Mouse (Mus musculus): ENCODE data around the gene Spsb1. TPM values are rescaled to one million over a fixed set of nuclear protein-coding genes. Genes with fewer than 3 reads are reported as not detected.

Gene Spsb1
- polyA plus RNA-seq, 1 experiment from 2014 or later = 8.3 TPM

GRCm38 (mm10) chr4:149959816-149960215, 5.0 kb upstream of the Spsb1 start:
- H3K36me3 ChIP-seq = no peaks in the 10 kb centered on the region
- H3K9me3 ChIP-seq (replicated peaks) = no peaks in the 10 kb centered on the region
- peaks cover 33% of the 10 kb centered on the region for H3K27me3 ChIP-seq (ENCODE audit: low read depth, poor library complexity, severe bottlenecking)
- WGBS = 55% methylated on average over 10 of the region's 10 CpGs
- no peak for DNase-seq (ENCODE audit: low spot score)
- peaks cover 16% of the 10 kb centered on the region for H3K4me1 ChIP-seq
- H3K27ac ChIP-seq (replicated peaks) = no peak overlapping the region
- H3K4me3 ChIP-seq = no peak overlapping the region

GRCm38 (mm10) chr4:149958566-149958965, 3.7 kb upstream of the Spsb1 start:
- H3K27me3 ChIP-seq (ENCODE audit: low read depth, poor library complexity, severe bottlenecking) = peaks cover 46% of the 10 kb centered on the region
- peaks cover 29% of the 10 kb centered on the region for H3K4me1 ChIP-seq
- H3K4me3 ChIP-seq = no peak overlapping the region
- no peaks in the 10 kb centered on the region for H3K9me3 ChIP-seq (replicated peaks)
- no peak overlapping the region for H3K27ac ChIP-seq (replicated peaks)
- 6% methylated on average over 5 of the region's 5 CpGs for WGBS
- peak; percentile 81 for DNase-seq (ENCODE audit: low spot score)
- H3K36me3 ChIP-seq = no peaks in the 10 kb centered on the region

GRCm38 (mm10) chr4:149956048-149956447, 1.2 kb upstream of the Spsb1 start:
- H3K4me3 ChIP-seq = no peak overlapping the region
- no peak overlapping the region for H3K27ac ChIP-seq (replicated peaks)
- WGBS = 52% methylated on average over 13 of the region's 13 CpGs
- no peaks in the 10 kb centered on the region for H3K36me3 ChIP-seq
- H3K9me3 ChIP-seq (replicated peaks) = no peaks in the 10 kb centered on the region
- peaks cover 30% of the 10 kb centered on the region for H3K4me1 ChIP-seq
- DNase-seq (ENCODE audit: low spot score) = no peak
- H3K27me3 ChIP-seq (ENCODE audit: low read depth, poor library complexity, severe bottlenecking) = peaks cover 71% of the 10 kb centered on the region

GRCm38 (mm10) chr4:149955631-149956030, 788 bp upstream of the Spsb1 start:
- H3K9me3 ChIP-seq (replicated peaks) = no peaks in the 10 kb centered on the region
- no peaks in the 10 kb centered on the region for H3K36me3 ChIP-seq
- H3K4me1 ChIP-seq = peaks cover 30% of the 10 kb centered on the region
- peak overlapping the region; percentile 68 for H3K4me3 ChIP-seq
- H3K27me3 ChIP-seq (ENCODE audit: low read depth, poor library complexity, severe bottlenecking) = peaks cover 73% of the 10 kb centered on the region
- no peak for DNase-seq (ENCODE audit: low spot score)
- H3K27ac ChIP-seq (replicated peaks) = no peak overlapping the region
- 17% methylated on average over 15 of the region's 15 CpGs for WGBS

- no peaks in the 10 kb centered on the region for H3K9me3 ChIP-seq (replicated peaks)
- H3K27me3 ChIP-seq (ENCODE audit: low read depth, poor library complexity, severe bottlenecking) = peaks cover 77% of the 10 kb centered on the region
- peak overlapping the region; percentile 68 for H3K4me3 ChIP-seq
- whole genome bisulfite sequencing = 7% methylated on average over 32 of the region's 32 CpGs
- H3K27ac ChIP-seq (replicated peaks) = peak overlapping the region; percentile 83
- no peaks in the 10 kb centered on the region for H3K36me3 ChIP-seq
- H3K4me1 ChIP-seq = peaks cover 29% of the 10 kb centered on the region
- DNase-seq (ENCODE audit: low spot score) = peak; percentile 67
Measured at GRCm38 (mm10) chr4:149953621-149954481, 992 bp downstream of the Spsb1 start.

GRCm38 (mm10) chr4:149952201-149952600, 2.6 kb downstream of the Spsb1 start:
- Histone ChIP-seq H3K36me3 (no peaks in the 10 kb centered on the region), H3K4me3 (no peak overlapping the region), H3K4me1 (peaks cover 29% of the 10 kb centered on the region), H3K27ac (replicated peaks) (no peak overlapping the region), H3K9me3 (replicated peaks) (no peaks in the 10 kb centered on the region), H3K27me3 (ENCODE audit: low read depth, poor library complexity, severe bottlenecking) (peaks cover 73% of the 10 kb centered on the region)
- no peak for DNase-seq (ENCODE audit: low spot score)
- WGBS = 88% methylated on average over 9 of the region's 9 CpGs

GRCm38 (mm10) chr4:149951201-149951600, 3.6 kb downstream of the Spsb1 start:
- DNase-seq (ENCODE audit: low spot score) = no peak
- no peak overlapping the region for H3K27ac ChIP-seq (replicated peaks)
- H3K9me3 ChIP-seq (replicated peaks) = no peaks in the 10 kb centered on the region
- 89% methylated on average over 13 of the region's 13 CpGs for WGBS
- H3K36me3 ChIP-seq = no peaks in the 10 kb centered on the region
- peaks cover 70% of the 10 kb centered on the region for H3K27me3 ChIP-seq (ENCODE audit: low read depth, poor library complexity, severe bottlenecking)
- H3K4me3 ChIP-seq = no peak overlapping the region
- H3K4me1 ChIP-seq = peaks cover 32% of the 10 kb centered on the region

- Histone ChIP-seq H3K27ac (replicated peaks) (no peak overlapping the region), H3K27me3 (ENCODE audit: low read depth, poor library complexity, severe bottlenecking) (peaks cover 68% of the 10 kb centered on the region), H3K36me3 (no peaks in the 10 kb centered on the region), H3K9me3 (replicated peaks) (no peaks in the 10 kb centered on the region), H3K4me1 (peaks cover 35% of the 10 kb centered on the region), H3K4me3 (no peak overlapping the region)
- no peak for DNase-seq (ENCODE audit: low spot score)
- WGBS = 87% methylated on average over 13 of the region's 13 CpGs
Measured at GRCm38 (mm10) chr4:149949691-149950090, 5.2 kb downstream of the Spsb1 start.

GRCm38 (mm10) chr4:149948119-149948518, 6.7 kb downstream of the Spsb1 start:
- 96% methylated on average over 5 of the region's 5 CpGs for WGBS
- DNase-seq (ENCODE audit: low spot score) = no peak
- Histone ChIP-seq H3K27ac (replicated peaks) (no peak overlapping the region), H3K27me3 (ENCODE audit: low read depth, poor library complexity, severe bottlenecking) (peaks cover 63% of the 10 kb centered on the region), H3K4me1 (peaks cover 39% of the 10 kb centered on the region), H3K4me3 (no peak overlapping the region), H3K9me3 (replicated peaks) (no peaks in the 10 kb centered on the region), H3K36me3 (no peaks in the 10 kb centered on the region)

- H3K27me3 ChIP-seq (ENCODE audit: low read depth, poor library complexity, severe bottlenecking) = peaks cover 63% of the 10 kb centered on the region
- WGBS = 90% methylated on average over 5 of the region's 5 CpGs
- no peak overlapping the region for H3K27ac ChIP-seq (replicated peaks)
Measured at GRCm38 (mm10) chr4:149947396-149947795, 7.4 kb downstream of the Spsb1 start.

GRCm38 (mm10) chr4:149945194-149945593, 9.6 kb downstream of the Spsb1 start:
- peaks cover 48% of the 10 kb centered on the region for H3K4me1 ChIP-seq
- no peak overlapping the region; the same call in 1 of the 2 replicates for H3K27ac ChIP-seq (replicated peaks)
- no peaks in the 10 kb centered on the region for H3K36me3 ChIP-seq
- no peak overlapping the region for H3K4me3 ChIP-seq
- DNase-seq (ENCODE audit: low spot score) = no peak
- no peaks in the 10 kb centered on the region for H3K9me3 ChIP-seq (replicated peaks)
- H3K27me3 ChIP-seq (ENCODE audit: low read depth, poor library complexity, severe bottlenecking) = peaks cover 65% of the 10 kb centered on the region
- whole genome bisulfite sequencing = 64% methylated on average over 9 of the region's 9 CpGs

More at GRCm38 (mm10) chr4:149947396-149947795, 7.4 kb downstream of the Spsb1 start:
- H3K4me3 ChIP-seq = no peak overlapping the region
- no peak for DNase-seq (ENCODE audit: low spot score)
- H3K4me1 ChIP-seq = peaks cover 45% of the 10 kb centered on the region
- no peaks in the 10 kb centered on the region for H3K9me3 ChIP-seq (replicated peaks)
- H3K36me3 ChIP-seq = no peaks in the 10 kb centered on the region

- DNase-seq (ENCODE audit: low spot score) = no peak
- Histone ChIP-seq H3K4me1 (peaks cover 43% of the 10 kb centered on the region), H3K27ac (replicated peaks) (peak overlapping the region; percentile 59; the same call in 1 of the 2 replicates), H3K27me3 (ENCODE audit: low read depth, poor library complexity, severe bottlenecking) (peaks cover 61% of the 10 kb centered on the region), H3K9me3 (replicated peaks) (no peaks in the 10 kb centered on the region), H3K4me3 (no peak overlapping the region), H3K36me3 (no peaks in the 10 kb centered on the region)
- 43% methylated on average over 12 of the region's 12 CpGs for WGBS
Measured at GRCm38 (mm10) chr4:149944214-149944613, 10.6 kb downstream of the Spsb1 start.
